Mouse (Mus musculus): ENCODE measurements around the gene B4galt4.

DNA sequence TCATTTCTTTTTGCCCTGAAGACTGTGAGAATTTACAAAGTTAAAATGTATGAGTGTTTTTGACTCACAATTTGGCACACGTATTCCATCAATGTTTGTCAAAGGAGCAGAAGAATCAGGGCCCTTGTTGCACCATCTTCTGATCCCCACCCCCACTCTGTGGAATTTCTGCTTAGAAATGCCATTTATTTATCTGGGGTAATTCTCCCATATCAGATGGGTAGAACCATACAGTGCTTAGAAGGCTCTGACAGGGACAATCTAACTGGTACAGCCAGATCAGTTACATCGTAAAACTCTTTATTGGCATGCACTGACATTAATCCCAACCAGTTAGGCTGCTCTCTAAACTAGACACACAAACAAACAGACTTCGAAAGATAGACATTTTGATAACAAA lies 47.9 kb downstream of the B4galt4 start:
- TF ChIP-seq POLR2A (IDR thresholded peaks at IDR 0.05; ENCODE audit: insufficient read depth, low read depth, low read length), result no peak
- no peak for TF ChIP-seq CTCF (IDR thresholded peaks at IDR 0.05; ENCODE audit: insufficient read depth, low read depth, low read length)

Data from olfactory bulb, adult 2 months (tissue).